Mouse (Mus musculus): Measurements from ENCODE around the gene Tcf20.

DNA sequence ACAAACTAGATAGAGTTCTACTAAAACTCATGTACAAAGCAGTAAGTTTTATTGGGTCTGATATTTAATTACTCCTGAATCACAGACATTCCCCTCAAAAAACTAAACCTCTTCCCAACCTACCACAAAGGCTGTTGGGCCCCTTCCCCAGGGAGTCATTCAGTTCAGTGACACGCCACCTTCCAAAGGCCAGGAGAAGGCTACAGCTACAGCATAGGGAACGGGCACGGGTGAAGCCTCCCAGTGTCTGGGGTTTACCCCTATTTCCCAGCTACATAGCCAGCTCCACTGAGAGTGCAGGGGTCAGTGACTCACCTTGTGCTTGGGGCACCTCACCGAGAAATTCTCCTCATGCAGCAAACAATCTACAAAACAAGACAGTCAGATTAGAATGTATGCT, 172.4 kb downstream of the Tcf20 start:
- TF ChIP-seq CTCF (conservative IDR thresholded peaks at IDR 0.05 in 1 of 2, IDR thresholded peaks at IDR 0.05 in 1 of 2; ENCODE audit: low read depth in 2 of 2, low read length in 2 of 2) (no peak), POLR2A (IDR thresholded peaks at IDR 0.05; ENCODE audit: low read depth, low read length) (no peak), MAFK (IDR thresholded peaks at IDR 0.05; ENCODE audit: insufficient replicate concordance, low read length) (no peak), ELF1 (IDR thresholded peaks at IDR 0.05; ENCODE audit: low read depth, low read length) (no peak), EP300 (IDR thresholded peaks at IDR 0.05; ENCODE audit: low read length) (no peak), USF1 (IDR thresholded peaks at IDR 0.05; ENCODE audit: low read depth, low read length) (no peak), POLR2AphosphoS2 (IDR thresholded peaks at IDR 0.05; ENCODE audit: low read depth, low read length) (no peak), RCOR1 (conservative IDR thresholded peaks at IDR 0.05; ENCODE audit: low read depth, low read length) (no peak), HCFC1 (IDR thresholded peaks at IDR 0.05; ENCODE audit: low read depth, low read length) (no peak), SMC3 (IDR thresholded peaks at IDR 0.05; ENCODE audit: low read depth, low read length) (no peak), MXI1 (IDR thresholded peaks at IDR 0.05; ENCODE audit: low read depth, low read length) (no peak), ZNF384 (IDR thresholded peaks at IDR 0.05; ENCODE audit: low read depth, low read length) (no peak), CHD1 (IDR thresholded peaks at IDR 0.05; ENCODE audit: low read depth, low read length) (no peak)

All from CH12.LX (cell line).